Mouse (Mus musculus): ENCODE measurements around the gene Trio.

Gene Trio

DNA sequence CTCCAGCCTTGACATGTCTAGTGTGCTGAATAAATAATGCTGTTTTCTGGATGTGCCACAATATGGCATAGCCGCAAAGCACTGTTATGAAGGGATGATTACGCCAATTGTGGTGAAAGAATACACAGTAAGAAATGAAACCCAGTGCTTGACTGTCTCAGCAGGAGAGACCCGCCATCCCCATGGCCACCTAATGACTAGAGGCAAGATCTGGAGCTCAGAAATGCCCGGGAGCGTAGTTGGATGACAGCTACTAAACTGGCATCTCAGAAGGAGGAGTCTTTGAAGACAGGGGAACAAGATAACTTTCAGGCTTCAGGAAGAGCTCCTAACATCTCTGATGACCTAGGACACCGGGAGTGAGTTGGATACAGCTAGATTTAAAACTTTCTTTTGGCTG, 12.0 kb upstream of the Trio start:
- DNase-seq (ENCODE audit: low spot score): no peak

DNA sequence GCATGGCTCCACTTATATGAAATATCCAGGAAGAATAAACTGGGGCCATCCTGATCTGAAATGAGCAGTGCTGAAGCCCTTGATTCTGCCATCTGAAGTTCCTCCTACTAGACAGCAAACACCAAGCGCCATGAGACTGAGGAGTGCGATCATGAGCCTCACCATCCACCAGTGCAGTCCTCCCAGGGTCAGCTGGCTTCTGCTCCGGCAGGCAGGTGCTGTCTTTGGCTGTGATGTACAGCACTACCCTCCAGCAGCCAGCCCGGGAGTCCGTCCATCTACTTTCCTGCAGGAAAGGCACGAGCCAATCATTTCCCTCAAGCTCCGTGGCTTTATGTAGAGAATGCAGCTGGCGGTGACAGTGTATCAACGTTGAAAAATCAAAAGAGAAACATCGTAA, 10.0 kb upstream of the Trio start:
- no peak for DNase-seq (ENCODE audit: low spot score)

DNA sequence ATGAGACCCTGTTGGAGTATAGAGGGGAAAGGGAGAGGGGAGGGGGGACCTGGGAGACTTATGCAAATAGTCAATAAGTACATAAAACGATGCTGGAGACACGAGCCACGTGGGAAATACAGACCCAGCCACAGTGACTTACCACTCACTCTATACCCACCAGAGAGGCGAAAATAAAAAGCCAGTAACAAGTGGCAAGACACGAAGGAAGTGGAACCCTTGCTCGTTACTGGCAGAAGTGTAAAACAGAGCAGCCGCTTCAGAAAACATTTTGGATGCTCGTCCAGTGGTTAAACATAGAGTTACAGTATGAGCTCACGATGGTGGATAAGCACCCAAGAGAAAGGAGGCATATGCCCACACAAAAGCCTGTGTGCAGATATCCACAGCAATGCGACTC, 9.0 kb upstream of the Trio start:
- DNase-seq (ENCODE audit: low spot score): no peak

GRCm38 (mm10) chr15:28029371-28029770, 3.7 kb upstream of the Trio start:
- no peak for DNase-seq (ENCODE audit: low spot score)

DNA sequence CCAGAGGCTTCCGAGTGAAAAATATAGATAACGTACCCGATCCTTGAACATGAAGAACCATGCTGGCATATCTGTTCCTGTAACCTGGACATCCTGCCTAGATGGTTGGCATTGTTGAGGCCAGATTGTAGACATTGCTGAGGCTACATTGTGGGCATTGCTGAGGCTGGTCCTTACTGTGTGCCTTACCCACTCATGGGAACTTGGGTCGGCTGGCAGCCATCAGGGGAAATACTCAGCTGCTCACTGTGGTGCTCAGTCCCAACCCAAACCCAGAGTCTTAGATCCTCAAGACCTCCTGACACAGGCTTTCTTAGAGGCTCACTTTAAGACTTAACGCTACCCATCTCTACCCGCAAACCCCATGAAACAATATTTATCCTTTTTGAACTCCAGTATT, 2.9 kb upstream of the Trio start:
- DNase-seq (ENCODE audit: low spot score): no peak

DNA sequence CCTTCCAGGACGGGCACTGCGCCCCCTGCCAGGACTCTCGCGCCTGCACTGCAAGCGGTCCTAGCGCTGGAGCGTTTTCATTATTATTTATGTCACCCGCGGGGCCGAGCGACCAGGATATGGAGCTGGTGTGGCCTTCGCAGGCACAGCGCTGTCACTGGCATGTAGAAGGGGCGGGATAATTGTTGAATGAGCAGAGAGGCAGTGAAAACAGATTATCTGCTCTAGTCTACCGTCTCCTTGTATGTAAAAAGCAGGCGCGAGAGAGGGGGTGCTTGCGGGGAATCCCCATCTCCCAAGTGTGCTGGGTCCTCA, 476 bp upstream of the Trio start:
- DNase-seq (ENCODE audit: low spot score): no peak

- DNase-seq (ENCODE audit: low spot score): no peak
Observed at GRCm38 (mm10) chr15:28024965-28025338, 696 bp downstream of the Trio start.

GRCm38 (mm10) chr15:28024031-28024964, 1.4 kb downstream of the Trio start:
- DNase-seq (ENCODE audit: low spot score): no peak

DNA sequence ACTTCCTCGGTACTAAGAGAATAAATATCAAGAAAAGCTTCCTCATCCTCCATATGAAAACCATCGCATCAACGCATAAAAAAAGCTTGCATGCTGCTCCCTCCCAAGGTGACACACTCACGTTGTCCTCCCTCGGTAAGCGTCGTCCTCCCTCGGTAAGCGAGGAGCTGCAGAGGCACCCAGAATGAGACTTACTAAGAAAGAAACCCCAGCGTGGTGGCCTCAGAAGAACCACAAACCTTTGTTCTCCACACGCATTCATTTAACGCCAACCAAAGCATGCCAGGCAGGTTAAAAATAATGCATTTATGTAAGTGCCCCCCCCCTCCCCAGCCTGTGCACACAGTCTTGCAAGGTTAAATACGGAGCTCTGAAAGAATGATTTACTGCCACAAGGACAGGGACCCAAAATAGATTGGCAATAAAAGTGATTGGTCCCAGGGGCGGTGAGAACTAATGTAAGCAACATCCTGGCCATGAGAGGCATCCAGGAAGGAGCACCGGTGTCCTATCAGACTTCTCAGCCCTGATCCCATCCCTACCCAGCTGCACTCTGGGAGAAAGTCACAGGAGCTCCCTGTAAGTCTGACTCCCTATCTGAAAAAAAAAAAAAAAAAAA, 3.9 kb downstream of the Trio start:
- no peak for DNase-seq (ENCODE audit: low spot score)

DNA sequence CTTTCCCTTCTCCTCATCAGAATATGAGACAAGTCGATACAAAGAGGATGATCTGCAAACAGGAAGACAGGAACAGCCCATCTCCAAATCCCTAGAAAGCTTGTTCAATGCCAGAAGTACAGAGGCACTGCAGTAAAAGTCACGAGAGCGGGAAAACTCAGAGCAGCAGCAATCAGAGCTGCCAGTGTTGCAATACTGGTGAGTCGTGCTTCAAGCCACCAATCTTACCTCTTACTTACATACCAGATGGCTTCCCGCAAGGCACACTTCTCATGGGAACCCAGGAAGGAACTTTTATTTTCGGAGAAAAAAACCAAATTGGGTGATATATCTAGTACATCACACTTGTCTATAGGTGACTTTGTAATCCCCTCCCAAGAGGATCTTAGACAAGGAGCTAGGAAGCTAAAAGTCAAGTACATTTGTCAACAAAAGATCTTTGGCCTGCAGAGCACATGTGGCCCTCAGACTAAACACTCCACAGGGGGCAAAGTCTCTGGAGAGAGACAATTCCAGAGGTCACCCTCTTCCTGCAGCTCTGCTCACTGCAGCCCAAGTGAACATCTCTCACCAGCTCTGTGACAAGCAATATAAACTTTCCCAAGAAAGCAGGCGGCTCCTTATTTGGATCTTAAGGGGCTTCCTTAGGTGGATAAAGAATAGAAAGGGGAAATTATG, 6.1 kb downstream of the Trio start:
- no peak for DNase-seq (ENCODE audit: low spot score)

DNA sequence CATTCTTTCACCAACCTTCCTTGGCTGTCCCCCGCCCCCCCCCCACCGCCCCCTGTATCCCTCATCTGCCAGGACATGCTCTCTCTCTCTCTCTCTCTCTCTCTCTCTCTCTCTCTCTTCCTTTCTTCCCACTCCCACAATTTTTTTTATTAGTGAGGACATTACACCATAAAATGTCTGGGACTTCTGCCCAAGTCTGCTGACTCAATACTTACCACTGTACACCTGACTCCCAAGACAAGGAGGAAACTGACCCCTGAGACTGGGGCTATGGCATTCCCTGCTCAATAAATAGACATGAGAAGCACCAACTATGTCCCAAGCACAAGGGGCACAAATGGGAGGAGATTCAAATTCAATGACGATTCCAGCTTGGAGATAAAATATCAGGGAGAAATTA, 18.1 kb downstream of the Trio start:
- no peak for DNase-seq (ENCODE audit: low spot score)

GRCm38 (mm10) chr15:28004192-28004767, 21.4 kb downstream of the Trio start:
- DNase-seq (ENCODE audit: low spot score): no peak

- DNase-seq (ENCODE audit: low spot score): no peak
Observed at GRCm38 (mm10) chr15:28002515-28002914, 23.1 kb downstream of the Trio start.

GRCm38 (mm10) chr15:28001299-28001698, 24.3 kb downstream of the Trio start:
- DNase-seq (ENCODE audit: low spot score): no peak

- no peak for DNase-seq (ENCODE audit: low spot score)
Observed at GRCm38 (mm10) chr15:27998621-27999359, 26.9 kb downstream of the Trio start.

DNA sequence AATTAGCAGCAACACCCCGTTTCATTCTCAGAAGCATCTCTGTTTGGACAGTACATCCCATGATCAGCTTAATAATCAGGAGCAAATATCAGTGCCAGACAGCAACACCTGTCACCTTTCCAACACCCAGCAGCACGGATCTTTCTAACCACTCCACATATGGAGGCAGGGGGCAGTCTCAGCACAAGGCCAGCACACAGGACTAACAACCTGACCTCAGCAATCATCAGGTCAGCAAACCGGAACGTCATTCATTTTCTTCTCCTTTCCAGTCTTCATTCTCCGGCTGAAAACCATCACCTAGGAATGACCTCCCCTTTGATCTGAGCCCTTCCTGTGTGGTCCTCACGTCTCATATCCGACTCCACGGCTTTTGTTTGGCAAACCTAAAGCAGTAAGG, 27.7 kb downstream of the Trio start:
- DNase-seq (ENCODE audit: low spot score): no peak

DNA sequence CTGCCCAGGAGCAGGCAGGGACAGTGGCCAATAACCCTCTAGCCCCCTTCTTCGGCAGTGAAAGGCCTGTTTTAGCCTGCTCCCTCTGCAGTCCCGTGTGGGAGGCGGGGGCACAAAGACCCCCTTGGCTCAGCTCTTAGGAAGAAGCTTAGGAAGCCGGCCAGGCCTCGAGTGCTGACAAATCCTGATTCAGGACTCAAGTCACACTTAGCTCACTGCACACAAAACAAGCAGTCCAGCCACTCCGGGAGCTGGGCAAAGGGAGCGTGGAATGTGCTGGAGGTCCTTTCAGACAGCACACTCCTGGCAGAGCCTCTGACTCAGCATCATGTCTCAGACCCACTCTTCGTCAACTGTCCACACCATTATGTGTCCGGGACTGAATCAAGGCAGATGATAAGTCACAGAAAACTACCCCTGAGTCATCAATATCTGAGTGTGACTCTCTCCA, 28.2 kb downstream of the Trio start:
- DNase-seq (ENCODE audit: low spot score): no peak

DNA sequence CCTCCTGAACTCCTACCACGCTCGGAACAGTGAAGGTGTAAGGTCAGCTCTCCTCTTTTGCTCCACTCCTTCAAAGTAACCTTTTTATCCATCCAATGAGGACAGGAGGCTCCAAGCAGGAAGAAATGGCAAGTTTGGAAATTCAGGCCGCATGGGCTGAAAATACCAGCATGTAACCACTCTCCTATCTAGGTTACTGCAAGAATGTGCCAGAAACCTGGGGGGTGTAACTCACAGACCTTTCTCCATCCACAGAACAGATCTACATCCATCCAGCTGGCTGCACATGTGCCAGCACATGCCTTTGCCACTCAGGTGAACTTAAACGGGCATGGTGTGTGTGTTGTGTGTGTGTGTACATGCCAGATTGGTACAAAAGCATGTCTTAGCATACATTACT, 28.9 kb downstream of the Trio start:
- no peak for DNase-seq (ENCODE audit: low spot score)

DNA sequence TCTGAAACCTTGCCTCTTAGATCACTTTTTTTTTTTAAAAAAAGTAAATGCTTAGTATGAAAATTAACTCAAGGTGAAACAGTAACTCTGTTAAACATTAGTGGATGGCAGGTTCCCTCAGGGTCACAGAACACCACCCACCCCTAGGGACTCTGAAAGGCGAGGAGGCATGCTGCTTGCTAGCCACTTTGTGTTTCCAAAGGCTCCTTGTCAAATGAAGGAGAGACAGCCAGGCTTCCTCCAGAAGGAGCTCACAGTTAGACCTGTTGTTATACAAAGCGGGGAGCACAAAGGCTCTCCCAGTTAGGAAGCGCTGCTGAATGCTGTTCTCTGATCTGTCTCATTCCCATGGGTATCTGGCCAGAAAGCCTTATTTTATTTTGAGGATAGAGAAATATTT, 30.2 kb downstream of the Trio start:
- no peak for DNase-seq (ENCODE audit: low spot score)

GRCm38 (mm10) chr15:27994870-27995269, 30.8 kb downstream of the Trio start:
- no peak for DNase-seq (ENCODE audit: low spot score)

GRCm38 (mm10) chr15:27993528-27993927, 32.1 kb downstream of the Trio start:
- no peak for DNase-seq (ENCODE audit: low spot score)

- no peak for DNase-seq (ENCODE audit: low spot score)
Observed at GRCm38 (mm10) chr15:27992596-27992995, 33.1 kb downstream of the Trio start.

All from c-Kit-positive CD71-positive TER-119-positive erythroid progenitor cells, embryonic 14.5 days (primary cell).